Mouse (Mus musculus): ENCODE data around the gene Plekha6.

Plekha6 gene

DNA sequence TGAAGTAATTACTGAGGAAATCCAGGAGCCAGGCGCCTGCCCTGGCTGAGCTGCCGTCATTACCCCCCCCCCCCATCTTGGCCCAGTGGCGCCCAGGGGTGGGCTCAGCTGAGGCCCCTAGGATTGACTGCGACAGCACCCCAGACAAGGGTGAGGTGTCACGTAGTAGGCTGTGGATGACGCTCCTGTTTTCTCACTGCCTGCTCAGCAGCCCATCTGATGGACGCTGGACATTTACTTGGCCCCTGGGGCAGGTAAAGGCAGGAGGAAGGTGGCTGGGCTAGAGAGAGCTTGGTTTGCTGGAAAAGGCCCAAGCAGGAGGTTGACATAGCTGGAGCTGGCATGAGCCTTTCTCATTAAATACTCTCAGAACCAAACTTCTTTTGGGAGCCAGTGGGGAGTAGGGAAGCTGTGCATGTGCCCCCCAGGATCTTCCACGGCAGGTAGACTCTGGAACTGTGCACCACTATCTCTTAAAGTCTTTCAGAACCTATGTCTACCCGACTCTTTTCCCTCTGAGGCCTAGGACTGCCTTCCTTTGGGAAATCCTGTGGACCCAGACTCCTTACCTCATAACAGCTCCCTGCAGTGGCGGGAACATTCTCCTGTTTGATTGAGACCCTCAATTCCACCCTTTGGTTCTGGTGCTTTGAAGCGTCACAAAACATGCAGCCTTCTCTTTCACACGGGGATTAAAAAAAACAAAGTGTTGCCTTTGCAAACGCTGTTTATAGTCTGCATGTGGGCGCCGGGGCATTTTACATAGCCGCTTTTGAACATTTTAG lies 19.3 kb downstream of the Plekha6 start:
- no peak for DNase-seq

DNA sequence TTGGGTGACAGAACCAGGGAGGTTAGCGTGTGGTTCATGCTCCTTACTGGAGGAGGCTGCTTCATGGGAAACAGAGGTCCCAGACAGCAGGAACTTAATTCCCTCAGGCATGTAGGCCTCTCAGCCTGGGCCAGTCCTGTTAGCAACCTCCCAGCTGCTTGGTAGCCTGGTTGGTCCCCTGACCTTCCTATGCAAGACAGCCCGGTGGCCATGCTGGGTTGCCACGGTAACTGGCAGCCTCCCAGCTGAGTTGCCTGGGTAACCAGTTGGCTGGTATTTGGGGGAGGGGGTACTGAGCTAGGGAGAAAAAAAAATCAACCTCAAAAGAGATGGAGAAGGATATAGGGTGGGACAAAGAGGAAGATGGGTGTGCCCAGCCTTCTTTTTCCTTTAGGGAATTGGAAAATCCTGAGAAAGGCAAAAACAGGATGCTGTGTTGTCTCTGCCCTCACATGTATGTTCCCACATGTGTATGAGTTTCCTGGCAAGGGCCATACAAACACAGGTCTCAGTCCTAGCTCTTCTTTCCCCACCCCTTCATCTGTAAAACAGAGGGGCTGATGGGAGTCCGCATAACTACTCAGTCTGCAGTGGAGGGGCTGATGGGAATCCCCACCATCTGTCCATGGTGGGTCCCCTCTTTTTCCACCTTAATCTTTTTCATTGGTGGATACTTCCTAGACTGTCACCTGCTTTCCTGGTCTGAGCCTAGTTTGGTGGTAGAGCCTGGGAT lies 24.1 kb downstream of the Plekha6 start:
- peak; percentile 84 to 92 for DNase-seq

GRCm38 (mm10) chr1:133188719-133189118 lies 24.7 kb downstream of the Plekha6 start:
- no peak for DNase-seq

DNA sequence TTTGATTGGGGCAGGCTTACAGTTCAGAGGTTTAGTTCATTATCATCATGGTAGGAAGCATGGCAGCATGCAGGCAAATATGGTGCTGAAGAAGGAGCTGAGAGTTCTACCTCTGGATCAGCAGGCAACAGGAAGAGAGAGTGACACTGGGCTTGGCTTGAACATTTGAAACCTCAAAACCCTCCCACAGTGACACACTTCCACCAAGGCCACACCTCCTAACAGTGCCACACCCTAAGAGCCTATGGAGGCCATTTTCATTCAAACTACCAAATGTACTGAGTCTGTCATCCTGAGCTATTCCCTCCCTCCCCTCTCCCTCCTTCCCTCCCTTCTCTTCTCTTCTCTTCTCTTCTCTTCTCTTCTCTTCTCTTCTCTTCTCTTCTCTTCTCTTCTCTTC lies 25.5 kb downstream of the Plekha6 start:
- no peak for DNase-seq

- no peak for DNase-seq
Measured at GRCm38 (mm10) chr1:133190550-133190949, 26.5 kb downstream of the Plekha6 start.

DNA sequence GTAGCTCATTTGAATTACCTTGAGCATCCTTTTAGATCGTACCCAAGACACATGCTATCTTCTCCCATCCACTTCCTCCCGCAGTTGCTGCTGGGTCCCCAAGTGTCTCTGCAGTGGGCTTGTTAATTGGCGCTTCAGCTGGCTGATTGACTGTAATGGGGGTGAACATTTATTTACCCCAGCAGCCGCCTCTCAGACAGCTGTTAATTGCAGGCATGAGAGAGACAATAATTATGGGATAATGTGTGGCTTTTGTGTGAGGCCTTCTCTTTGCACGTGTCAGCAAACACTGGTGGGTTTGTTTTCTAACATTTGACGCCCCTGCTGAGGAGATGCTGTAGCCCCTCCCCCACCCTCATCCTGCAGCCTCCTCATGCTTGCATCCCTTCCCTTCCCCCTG lies 32.2 kb downstream of the Plekha6 start:
- DNase-seq, result no peak

DNA sequence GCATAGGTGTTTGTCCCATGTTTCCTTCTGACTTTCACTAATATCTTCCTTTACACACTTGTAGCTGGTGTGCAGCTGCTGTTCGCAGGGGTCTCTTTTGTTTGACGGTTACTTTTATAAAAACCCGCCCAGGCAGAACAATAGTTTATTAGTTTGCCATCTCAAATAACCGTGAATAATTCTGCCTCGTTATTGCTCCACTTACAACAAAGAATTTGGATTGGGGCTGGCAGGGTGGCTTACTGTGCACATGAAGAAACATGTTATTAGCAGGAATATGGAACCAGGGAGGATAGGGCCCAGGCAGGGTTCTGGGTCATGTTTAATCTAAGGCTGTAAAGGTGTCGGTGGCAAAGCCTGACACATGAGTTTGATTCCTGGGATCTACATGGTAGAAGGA lies 33.3 kb downstream of the Plekha6 start:
- no peak for DNase-seq

GRCm38 (mm10) chr1:133199706-133200105 lies 35.7 kb downstream of the Plekha6 start:
- DNase-seq, result no peak

DNA sequence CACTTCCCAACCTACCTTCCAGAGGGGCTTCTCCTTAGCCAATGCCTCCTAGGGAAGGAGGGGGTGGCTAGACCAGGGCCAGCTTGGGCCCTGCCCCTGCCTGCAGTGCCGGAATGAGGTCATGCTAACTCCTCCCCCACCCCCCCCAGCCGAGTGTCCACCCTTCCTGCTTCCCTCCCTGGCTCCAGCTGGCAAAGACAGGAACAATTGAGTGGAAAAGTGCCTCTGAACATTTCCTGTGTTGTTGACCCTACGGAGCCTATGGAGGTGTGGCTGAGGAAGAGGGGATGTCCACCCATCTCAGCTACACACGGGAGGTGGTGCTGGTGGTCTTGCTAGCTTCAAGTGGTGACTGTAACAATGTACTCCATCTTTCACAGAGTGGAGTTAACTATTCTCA lies 37.5 kb downstream of the Plekha6 start:
- no peak for DNase-seq

DNA sequence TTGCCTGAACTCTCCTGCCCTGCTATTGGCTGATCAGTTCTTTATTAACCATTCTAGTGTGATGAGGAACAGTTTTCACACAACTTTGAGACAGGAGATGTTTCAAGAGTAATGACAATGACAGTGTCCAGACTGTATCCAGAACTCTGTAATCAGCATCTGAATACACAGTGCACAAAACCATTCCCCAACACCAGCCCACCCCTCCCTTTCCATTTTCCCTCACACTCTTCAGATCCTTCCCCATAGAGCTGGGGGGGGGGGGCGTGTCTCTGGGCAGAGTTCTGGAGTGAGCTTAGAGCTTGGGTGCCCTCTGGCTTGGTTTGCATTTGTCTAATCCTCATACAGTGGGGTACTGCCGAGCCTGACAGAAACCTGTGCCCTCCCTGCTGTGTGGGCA lies 39.7 kb downstream of the Plekha6 start:
- DNase-seq, result no peak

GRCm38 (mm10) chr1:133204341-133204849 lies 40.4 kb downstream of the Plekha6 start:
- no peak for DNase-seq

GRCm38 (mm10) chr1:133204985-133205384 lies 41.0 kb downstream of the Plekha6 start:
- no peak for DNase-seq

DNA sequence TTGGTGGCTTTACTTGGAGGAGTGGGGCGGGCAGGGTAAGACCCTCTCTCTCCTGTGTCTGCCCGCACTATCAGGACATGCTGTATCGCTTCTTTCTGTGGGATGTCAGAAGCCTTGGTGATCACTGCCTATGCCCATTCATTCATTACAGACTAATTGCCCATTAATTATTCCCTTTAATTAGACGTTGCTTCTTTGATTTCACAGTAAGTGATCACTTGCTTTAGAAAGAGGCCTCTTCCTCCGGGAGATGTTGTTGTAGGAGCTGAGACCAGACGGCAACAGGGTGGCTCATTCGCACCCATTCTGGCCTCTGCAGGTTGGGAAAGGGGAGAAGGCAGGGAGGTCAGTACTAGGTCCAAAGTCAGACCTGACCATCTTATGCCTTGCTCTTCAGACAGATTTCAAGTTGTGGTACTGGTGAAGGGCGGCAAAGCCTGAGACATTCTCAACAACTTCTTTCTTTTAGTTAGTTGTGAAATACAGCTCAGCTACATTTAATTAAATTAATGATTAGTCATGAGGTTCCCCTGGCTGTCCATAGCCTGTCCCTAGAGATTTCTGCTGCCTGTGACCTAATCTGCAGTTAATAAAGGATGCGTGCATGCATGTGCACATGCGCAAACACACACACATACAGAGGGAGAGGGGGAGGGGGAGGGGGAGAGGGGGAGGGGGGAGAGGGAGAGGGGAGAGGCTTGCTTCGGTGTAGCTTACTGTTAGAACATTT lies 44.2 kb downstream of the Plekha6 start:
- DNase-seq, result no peak

GRCm38 (mm10) chr1:133209036-133209435 lies 45.0 kb downstream of the Plekha6 start:
- DNase-seq, result no peak

- no peak for DNase-seq
Measured at GRCm38 (mm10) chr1:133209482-133209881, 45.5 kb downstream of the Plekha6 start.

DNA sequence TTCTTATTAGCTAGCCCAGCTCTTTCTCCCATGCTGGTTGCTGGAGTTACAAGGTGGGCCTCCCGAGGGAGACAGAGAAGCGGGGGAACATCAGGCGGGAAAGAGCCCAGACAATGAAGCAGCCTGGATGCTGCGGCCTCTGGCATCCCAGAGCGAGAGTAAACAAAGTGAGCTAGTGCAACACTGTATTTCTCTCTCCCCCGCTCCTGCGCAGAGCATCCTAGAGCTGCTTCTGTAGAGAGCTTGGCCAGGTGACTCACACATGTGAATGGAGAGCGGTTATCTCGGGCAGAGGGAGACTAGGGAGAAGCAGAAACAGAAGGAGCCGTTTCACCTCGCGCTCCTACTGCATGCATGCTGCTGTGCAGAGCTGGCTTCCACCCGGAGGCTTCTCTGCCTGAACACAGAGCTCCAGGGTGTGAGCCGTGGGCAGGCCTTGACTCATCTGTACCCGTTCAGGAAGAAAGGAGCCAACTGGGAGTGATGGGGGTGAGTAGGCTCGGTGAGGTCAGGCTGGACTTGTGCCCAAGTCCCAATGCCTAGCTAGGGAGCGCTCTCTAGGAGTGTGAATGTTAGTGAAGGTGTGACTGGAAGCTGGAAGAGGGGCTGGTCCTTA lies 46.0 kb downstream of the Plekha6 start:
- DNase-seq, result peak in 1 of 2 experiments; percentile 29

GRCm38 (mm10) chr1:133210766-133211165 lies 46.8 kb downstream of the Plekha6 start:
- peak in 1 of 2 experiments; percentile 59 for DNase-seq

DNA sequence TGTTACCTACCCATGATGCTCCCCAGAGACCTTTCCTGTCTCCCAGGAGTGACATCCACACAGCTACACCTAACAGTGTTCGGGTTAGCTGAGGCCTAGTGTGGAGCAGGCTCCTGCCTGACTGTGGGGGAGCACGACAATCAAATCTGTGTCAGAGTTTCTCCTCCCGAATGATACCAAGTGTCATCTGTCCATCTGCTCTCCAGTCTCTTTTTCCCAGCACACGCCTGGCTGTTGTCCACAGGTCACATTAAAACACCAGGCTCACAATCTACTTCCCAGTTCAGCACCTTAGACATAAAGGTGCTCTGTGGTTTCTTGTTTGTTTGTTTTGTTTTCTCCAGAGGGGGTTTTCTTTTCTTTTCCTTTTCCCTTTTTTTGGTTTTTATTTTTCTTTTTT lies 48.3 kb downstream of the Plekha6 start:
- DNase-seq, result peak in 1 of 2 experiments; percentile 53

- DNase-seq, result no peak
Measured at GRCm38 (mm10) chr1:133213098-133213497, 49.1 kb downstream of the Plekha6 start.

GRCm38 (mm10) chr1:133213901-133214300 lies 49.9 kb downstream of the Plekha6 start:
- DNase-seq, result no peak

GRCm38 (mm10) chr1:133214672-133215359 lies 50.8 kb downstream of the Plekha6 start:
- no peak for DNase-seq

DNA sequence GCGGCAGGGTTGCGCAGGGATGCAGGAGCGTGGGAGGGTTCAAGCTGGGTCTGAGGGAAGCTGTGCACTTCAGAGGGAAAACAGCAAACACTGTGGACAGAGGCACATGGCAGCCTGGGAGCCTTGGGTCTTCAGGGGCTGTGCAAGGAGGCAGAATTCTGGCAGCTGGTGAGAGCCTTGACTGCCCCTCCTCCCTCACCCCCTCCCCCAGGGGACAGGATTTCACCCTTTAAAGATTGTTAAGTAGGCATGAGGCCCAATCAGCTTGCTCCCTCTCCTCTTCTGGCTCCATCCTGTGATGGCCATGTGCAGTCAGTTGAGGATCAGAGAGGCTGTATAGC lies 51.3 kb downstream of the Plekha6 start:
- no peak for DNase-seq

Data from cerebellum, postnatal 14 days (tissue).